In genomic region chr16:70352571-70352970, GRCm38 (mm10) we compare ENCODE assay signal across 16 mouse cellular contexts. TPM values are rescaled to one million over a fixed set of nuclear protein-coding genes. Genes with fewer than 3 reads are reported as not detected.
DNase-seq lines count a peak whose midpoint lies in the region; ATAC-seq and TF ChIP-seq lines count a peak whose summit lies in the region.
"Had no signal": no experiment of that assay in that cellular context is flagged by ENCODE, and none has a peak within 500 bp of the region (broad histone marks: within the 10 kb centered on the region; RNA-seq: fewer than 3 reads in every experiment).

No protein-coding gene starts in this region.

- H3K27ac ChIP-seq in heart, postnatal 0 days (ENCODE audit: low read depth): peak overlapping the region; percentile 62; the same call in 1 of the 2 replicates
- no peak overlapping the region for H3K27ac ChIP-seq in heart, embryonic 12.5 days (ENCODE audit: poor library complexity, severe bottlenecking)
- H3K27ac ChIP-seq in liver, embryonic 15.5 days (replicated peaks): no peak overlapping the region
- no peak overlapping the region for H3K27ac ChIP-seq in liver, embryonic 12.5 days
- H3K27ac ChIP-seq in midbrain, postnatal 0 days (ENCODE audit: low read depth, low read length): no peak overlapping the region
- H3K27ac ChIP-seq in midbrain, embryonic 13.5 days: no peak overlapping the region
- H3K27ac ChIP-seq: limb, embryonic 12.5 days; midbrain, embryonic 12.5 days; neural tube, embryonic 15.5 days had no signal

- H3K27me3 ChIP-seq in heart, postnatal 0 days (ENCODE audit: control insufficient read depth, insufficient read depth, low read length): no peaks in the 10 kb centered on the region
- no peaks in the 10 kb centered on the region for H3K27me3 ChIP-seq in heart, embryonic 12.5 days (replicated peaks)
- H3K27me3 ChIP-seq in liver, embryonic 15.5 days: no peaks in the 10 kb centered on the region
- H3K27me3 ChIP-seq in liver, embryonic 12.5 days (replicated peaks): no peaks in the 10 kb centered on the region
- no peaks in the 10 kb centered on the region for H3K27me3 ChIP-seq in midbrain, postnatal 0 days (ENCODE audit: insufficient read depth, low read length)
- H3K27me3 ChIP-seq in midbrain, embryonic 13.5 days: no peaks in the 10 kb centered on the region
- H3K27me3 ChIP-seq: CH12.LX; limb, embryonic 12.5 days; midbrain, embryonic 12.5 days; neural tube, embryonic 15.5 days had no signal

- no peaks in the 10 kb centered on the region for H3K36me3 ChIP-seq in heart, postnatal 0 days (replicated peaks; ENCODE audit: control insufficient read depth, insufficient read depth, low read length)
- H3K36me3 ChIP-seq in heart, embryonic 12.5 days: no peaks in the 10 kb centered on the region
- no peaks in the 10 kb centered on the region for H3K36me3 ChIP-seq in liver, embryonic 15.5 days (replicated peaks)
- H3K36me3 ChIP-seq in liver, embryonic 12.5 days: no peaks in the 10 kb centered on the region
- no peaks in the 10 kb centered on the region for H3K36me3 ChIP-seq in midbrain, postnatal 0 days (ENCODE audit: insufficient read depth, low read length)
- no peaks in the 10 kb centered on the region for H3K36me3 ChIP-seq in midbrain, embryonic 13.5 days
- H3K36me3 ChIP-seq: embryonic facial prominence, embryonic 10.5 days; hindbrain, embryonic 10.5 days; limb, embryonic 12.5 days; midbrain, embryonic 12.5 days; neural tube, embryonic 15.5 days had no signal

- no peak for TF ChIP-seq EP300 in heart, postnatal 0 days (IDR thresholded peaks at IDR 0.05; ENCODE audit: low read depth)

- ATAC-seq in heart, postnatal 0 days (ENCODE audit: insufficient read depth, low read depth): no peak
- ATAC-seq in heart, embryonic 12.5 days (ENCODE audit: insufficient number of reproducible peaks, low FRiP score): no peak
- peak; percentile 51 for ATAC-seq in liver, embryonic 15.5 days (ENCODE audit: insufficient read depth)
- no peak for ATAC-seq in liver, embryonic 12.5 days
- ATAC-seq in midbrain, postnatal 0 days (ENCODE audit: low FRiP score): no peak
- ATAC-seq in midbrain, embryonic 13.5 days: no peak

- peaks cover 10% of the 10 kb centered on the region; the same call in 1 of the 2 replicates for H3K4me1 ChIP-seq in heart, postnatal 0 days (ENCODE audit: control insufficient read depth, insufficient read depth)
- H3K4me1 ChIP-seq in heart, embryonic 12.5 days (replicated peaks): peaks cover 5% of the 10 kb centered on the region; the same call in 1 of the 2 replicates
- H3K4me1 ChIP-seq in liver, embryonic 15.5 days (replicated peaks): no peaks in the 10 kb centered on the region
- H3K4me1 ChIP-seq in liver, embryonic 12.5 days: no peaks in the 10 kb centered on the region
- H3K4me1 ChIP-seq in midbrain, postnatal 0 days (ENCODE audit: insufficient read depth, low read length): no peaks in the 10 kb centered on the region
- H3K4me1 ChIP-seq in midbrain, embryonic 13.5 days (replicated peaks): no peaks in the 10 kb centered on the region
- H3K4me1 ChIP-seq: hindbrain, embryonic 10.5 days; midbrain, embryonic 12.5 days; neural tube, embryonic 15.5 days had no signal

- H3K4me2 ChIP-seq in heart, postnatal 0 days (ENCODE audit: low read depth, low read length): no peak overlapping the region
- H3K4me2 ChIP-seq in heart, embryonic 12.5 days: no peak overlapping the region
- H3K4me2 ChIP-seq in liver, embryonic 15.5 days: no peak overlapping the region
- H3K4me2 ChIP-seq in liver, embryonic 12.5 days: no peak overlapping the region
- no peak overlapping the region for H3K4me2 ChIP-seq in midbrain, postnatal 0 days (ENCODE audit: low read depth, low read length, poor library complexity, severe bottlenecking)
- no peak overlapping the region for H3K4me2 ChIP-seq in midbrain, embryonic 13.5 days (replicated peaks)
- H3K4me2 ChIP-seq: midbrain, embryonic 12.5 days had no signal

- H3K9ac ChIP-seq in heart, postnatal 0 days (replicated peaks; ENCODE audit: low read depth, low read length): no peak overlapping the region
- no peak overlapping the region for H3K9ac ChIP-seq in heart, embryonic 12.5 days
- no peak overlapping the region for H3K9ac ChIP-seq in liver, embryonic 15.5 days
- no peak overlapping the region for H3K9ac ChIP-seq in liver, embryonic 12.5 days
- H3K9ac ChIP-seq in midbrain, postnatal 0 days (replicated peaks; ENCODE audit: low read length, poor library complexity, severe bottlenecking): no peak overlapping the region
- H3K9ac ChIP-seq in midbrain, embryonic 13.5 days (replicated peaks): no peak overlapping the region
- H3K9ac ChIP-seq: limb, embryonic 12.5 days; midbrain, embryonic 12.5 days; neural tube, embryonic 15.5 days had no signal

- TF ChIP-seq CTCF in heart, postnatal 0 days (IDR thresholded peaks at IDR 0.05; ENCODE audit: low read depth): no peak
- no peak for TF ChIP-seq CTCF in midbrain, postnatal 0 days (IDR thresholded peaks at IDR 0.05)

- H3K9me3 ChIP-seq in heart, postnatal 0 days (replicated peaks; ENCODE audit: control insufficient read depth, low read length): no peaks in the 10 kb centered on the region
- 0 out of 2 replicates have a peak, but pooled peaks cover 2% of the 10 kb centered on the region for H3K9me3 ChIP-seq in heart, embryonic 12.5 days (replicated peaks)
- H3K9me3 ChIP-seq in liver, embryonic 15.5 days (replicated peaks): no peaks in the 10 kb centered on the region
- no peaks in the 10 kb centered on the region for H3K9me3 ChIP-seq in liver, embryonic 12.5 days (replicated peaks)
- H3K9me3 ChIP-seq in midbrain, postnatal 0 days (ENCODE audit: low read length): no peaks in the 10 kb centered on the region
- H3K9me3 ChIP-seq in midbrain, embryonic 13.5 days: peaks cover 3% of the 10 kb centered on the region; the same call in 1 of the 2 replicates
- H3K9me3 ChIP-seq: embryonic facial prominence, embryonic 10.5 days; hindbrain, embryonic 10.5 days; limb, embryonic 12.5 days; midbrain, embryonic 12.5 days; neural tube, embryonic 15.5 days had no signal

- H3K4me3 ChIP-seq in heart, postnatal 0 days (ENCODE audit: low read depth, low read length): no peak overlapping the region
- H3K4me3 ChIP-seq in heart, embryonic 12.5 days: no peak overlapping the region
- no peak overlapping the region for H3K4me3 ChIP-seq in liver, embryonic 15.5 days (replicated peaks)
- no peak overlapping the region for H3K4me3 ChIP-seq in liver, embryonic 12.5 days
- no peak overlapping the region for H3K4me3 ChIP-seq in midbrain, postnatal 0 days (ENCODE audit: low read depth, low read length)
- H3K4me3 ChIP-seq in midbrain, embryonic 13.5 days (replicated peaks): no peak overlapping the region
- H3K4me3 ChIP-seq: embryonic facial prominence, embryonic 10.5 days; heart, adult 2 months; hindbrain, embryonic 10.5 days; limb, embryonic 12.5 days; midbrain, embryonic 12.5 days; neural tube, embryonic 15.5 days had no signal

- WGBS in heart, postnatal 0 days: 47% methylated on average over 3 of the region's 3 CpGs
- 66% methylated on average over 3 of the region's 3 CpGs for WGBS in heart, embryonic 12.5 days
- WGBS in liver, embryonic 15.5 days (ENCODE audit: insufficient replicate concordance): 47% methylated on average over 3 of the region's 3 CpGs
- WGBS in liver, embryonic 12.5 days (ENCODE audit: insufficient replicate concordance): 64% methylated on average over 3 of the region's 3 CpGs
- WGBS in midbrain, postnatal 0 days: 64% methylated on average over 3 of the region's 3 CpGs
- 74% methylated on average over 3 of the region's 3 CpGs for WGBS in midbrain, embryonic 13.5 days

- peak; percentile 51 for DNase-seq in heart, postnatal 0 days (ENCODE audit: low spot score)
- DNase-seq in midbrain, postnatal 0 days (ENCODE audit: low spot score): peak; percentile 5
- peak; percentile 19 for DNase-seq in skeletal muscle tissue, adult 2 months (ENCODE audit: low read depth, low spot score)
- DNase-seq in embryo, embryonic 9.5 days (ENCODE audit: extremely low spot score): no peak
- DNase-seq: right cerebral cortex, postnatal 25 days had no signal

RNA-seq across cellular contexts. Expression of gene Gbe1, which starts 38.8 kb away (rescaled TPM):
- 57.6 and 82.0 TPM in 2 replicates for total RNA-seq in heart, postnatal 0 days (2014; rRNA removed; ENCODE audit: low replicate concordance)
- 64.7 and 72.4 TPM in 2 replicates for polyA plus RNA-seq in heart, postnatal 0 days (2015; fragmentation: Nextera tagmentation; extraction: Ambion mirVana)
- 56.3 and 56.5 TPM in 2 replicates for polyA plus RNA-seq in heart, embryonic 12.5 days (2016; fragmentation: Nextera tagmentation; extraction: Ambion mirVana)
- polyA plus RNA-seq in liver, embryonic 15.5 days (2015; fragmentation: Nextera tagmentation; extraction: Ambion mirVana): 13.5 and 18.3 TPM in 2 replicates
- polyA plus RNA-seq in liver, embryonic 12.5 days (2016; fragmentation: Nextera tagmentation; extraction: Ambion mirVana): 7.5 and 8.3 TPM in 2 replicates
- total RNA-seq in midbrain, postnatal 0 days (2014; rRNA removed): 16.9 and 23.4 TPM in 2 replicates
- polyA plus RNA-seq in midbrain, postnatal 0 days (2015; fragmentation: Nextera tagmentation; extraction: Ambion mirVana): 21.4 and 21.7 TPM in 2 replicates
- polyA plus RNA-seq in midbrain, embryonic 13.5 days (2015; fragmentation: Nextera tagmentation; extraction: Ambion mirVana): 13.3 and 15.7 TPM in 2 replicates
- total RNA-seq: CH12.LX had no signal
